15 mouse cellular contexts compared by ENCODE assay signal in genomic region chr1:156676596-156676995, GRCm38 (mm10). TPM values are rescaled to one million over a fixed set of nuclear protein-coding genes. Genes with fewer than 3 reads are reported as not detected.
DNase-seq lines count a peak whose midpoint lies in the region; ATAC-seq and TF ChIP-seq lines count a peak whose summit lies in the region.
"Had no signal": no experiment of that assay in that cellular context is flagged by ENCODE, and none has a peak within 500 bp of the region (broad histone marks: within the 10 kb centered on the region; RNA-seq: fewer than 3 reads in every experiment).

No protein-coding gene starts in this region.

- H3K4me1 ChIP-seq in cerebellum, adult 2 months (ENCODE audit: control insufficient read depth, insufficient read depth, low read length) = no peaks in the 10 kb centered on the region
- peaks cover 4 to 7% of the 10 kb centered on the region in 2 experiments; a peak in 2 of 4 replicates for H3K4me1 ChIP-seq in heart, embryonic 14.5 days (ENCODE audit: control insufficient read depth in 2 of 2, insufficient read depth in 2 of 2, low read length in 2 of 2)
- peaks cover 3% of the 10 kb centered on the region; the same call in 1 of the 2 replicates for H3K4me1 ChIP-seq in heart, embryonic 11.5 days (ENCODE audit: control insufficient read depth, insufficient read depth, low read length)

- no peak overlapping the region for H3K4me3 ChIP-seq in cerebellum, adult 2 months (replicated peaks; ENCODE audit: insufficient read depth, low read depth, low read length)
- H3K4me3 ChIP-seq in heart, embryonic 14.5 days (ENCODE audit: control insufficient read depth in 1 of 2, insufficient read depth in 1 of 2, low read depth in 1 of 2, low read length in 2 of 2) = no peak overlapping the region
- no peak overlapping the region for H3K4me3 ChIP-seq in heart, embryonic 11.5 days (ENCODE audit: low read depth, low read length)
- H3K4me3 ChIP-seq: hindbrain, embryonic 12.5 days; midbrain, embryonic 15.5 days; neural tube, embryonic 12.5 days had no signal

- 39% methylated on average over 5 of the region's 5 CpGs for WGBS in cerebellum, adult 2 months
- WGBS in heart, embryonic 14.5 days = 71% methylated on average over 5 of the region's 5 CpGs
- 77% methylated on average over 5 of the region's 5 CpGs for WGBS in heart, embryonic 11.5 days (ENCODE audit: insufficient replicate concordance)

- TF ChIP-seq CTCF in cerebellum, adult 2 months (IDR thresholded peaks at IDR 0.05; ENCODE audit: borderline replicate concordance, insufficient read depth, low read depth, low read length) = no peak

- no peak for TF ChIP-seq POLR2A in cerebellum, adult 2 months (IDR thresholded peaks at IDR 0.05; ENCODE audit: borderline replicate concordance, insufficient read depth, low read length)

- no peak overlapping the region for H3K27ac ChIP-seq in cerebellum, adult 2 months (ENCODE audit: insufficient read depth, low read length)
- no peak overlapping the region for H3K27ac ChIP-seq in heart, embryonic 14.5 days (replicated peaks in 1 of 2; ENCODE audit: control insufficient read depth in 1 of 2, insufficient read depth in 1 of 2, low read depth in 2 of 2, low read length in 2 of 2)
- H3K27ac ChIP-seq in heart, embryonic 11.5 days (ENCODE audit: low read depth, low read length) = no peak overlapping the region
- H3K27ac ChIP-seq: hindbrain, embryonic 12.5 days; liver, embryonic 14.5 days; macrophage; midbrain, embryonic 15.5 days; neural tube, embryonic 12.5 days had no signal

- no peak for ATAC-seq in heart, embryonic 14.5 days (ENCODE audit: insufficient number of reproducible peaks, insufficient read depth, low FRiP score, low read depth)
- no peak for ATAC-seq in heart, embryonic 11.5 days (replicated peaks; ENCODE audit: insufficient number of reproducible peaks, low FRiP score, low TSS enrichment)
- ATAC-seq: midbrain, embryonic 15.5 days had no signal

- no peaks in the 10 kb centered on the region for H3K27me3 ChIP-seq in cerebellum, adult 2 months (ENCODE audit: control insufficient read depth, insufficient read depth, low read length)
- H3K27me3 ChIP-seq in heart, embryonic 14.5 days (ENCODE audit: control insufficient read depth, insufficient read depth, low read length) = no peaks in the 10 kb centered on the region
- H3K27me3 ChIP-seq in heart, embryonic 11.5 days (ENCODE audit: control insufficient read depth, insufficient read depth, low read length) = no peaks in the 10 kb centered on the region
- H3K27me3 ChIP-seq: midbrain, embryonic 15.5 days had no signal

- peaks cover 22% of the 10 kb centered on the region for H3K36me3 ChIP-seq in heart, embryonic 14.5 days (ENCODE audit: control insufficient read depth, insufficient read depth, low read length)
- H3K36me3 ChIP-seq in heart, embryonic 11.5 days (ENCODE audit: control insufficient read depth, insufficient read depth, low read length) = peaks cover 4% of the 10 kb centered on the region

- DNase-seq in cerebellum, adult 2 months = peak; percentile 44 to 58
- no peak for DNase-seq in cerebellum, postnatal 4 days (ENCODE audit: low spot score in 2 of 2)
- DNase-seq in right cerebral cortex, postnatal 4 days = peak; percentile 38
- no peak for DNase-seq in right cerebral cortex, adult 18-20 months
- no peak for DNase-seq in adrenal gland, postnatal 36 days
- DNase-seq: gastrocnemius, postnatal 25 days; right cerebral cortex, postnatal 25 days had no signal

- no peaks in the 10 kb centered on the region for H3K9me3 ChIP-seq in heart, embryonic 14.5 days (ENCODE audit: control insufficient read depth, low read length)
- H3K9me3 ChIP-seq in heart, embryonic 11.5 days (replicated peaks; ENCODE audit: control insufficient read depth, low read length) = no peaks in the 10 kb centered on the region
- H3K9me3 ChIP-seq: G1E; hindbrain, embryonic 12.5 days; midbrain, embryonic 15.5 days; neural tube, embryonic 12.5 days had no signal

- no peak overlapping the region for H3K9ac ChIP-seq in heart, embryonic 14.5 days (ENCODE audit: low read length)
- no peak overlapping the region for H3K9ac ChIP-seq in heart, embryonic 11.5 days (ENCODE audit: low read depth, low read length)
- H3K9ac ChIP-seq: hindbrain, embryonic 12.5 days; liver, embryonic 14.5 days; midbrain, embryonic 15.5 days; neural tube, embryonic 12.5 days had no signal

- 0 out of 2 replicates have a peak overlapping the region, but pooled peaks have one; percentile 17 for H3K4me2 ChIP-seq in heart, embryonic 14.5 days (ENCODE audit: low read length)
- H3K4me2 ChIP-seq in heart, embryonic 11.5 days = no peak overlapping the region
- H3K4me2 ChIP-seq: hindbrain, embryonic 12.5 days; midbrain, embryonic 15.5 days; neural tube, embryonic 12.5 days had no signal

RNA-seq across cellular contexts. Expression of gene Tor3a, which starts 2.4 kb away (rescaled TPM):
- 6.1 and 6.5 TPM in 2 replicates for polyA plus RNA-seq in cerebellum, adult 2 months (2012; rRNA removed)
- polyA plus RNA-seq in heart, embryonic 14.5 days (2014; fragmentation: Nextera tagmentation; extraction: Ambion mirVana) = 6.8 and 8.4 TPM in 2 replicates
- polyA plus RNA-seq in heart, embryonic 11.5 days (2014; fragmentation: Nextera tagmentation; extraction: Ambion mirVana) = 4.5 and 5.5 TPM in 2 replicates
- 10 to 100 TPM; 17.9 to 20.5 TPM for total RNA-seq in adrenal gland, postnatal 36 days (2021)

RNA-seq across cellular contexts. Expression of gene Fam20b, which starts 42.3 kb away (rescaled TPM):
- 47.0 and 48.8 TPM in 2 replicates for polyA plus RNA-seq in cerebellum, adult 2 months (2012; rRNA removed)
- 28.1 TPM in 2 replicates for polyA plus RNA-seq in heart, embryonic 14.5 days (2014; fragmentation: Nextera tagmentation; extraction: Ambion mirVana)
- 22.4 and 27.5 TPM in 2 replicates for polyA plus RNA-seq in heart, embryonic 11.5 days (2014; fragmentation: Nextera tagmentation; extraction: Ambion mirVana)
- total RNA-seq in adrenal gland, postnatal 36 days (2021) = 10 to 100 TPM; 47.9 to 58.3 TPM

Comparison
In these comparisons a context has a peak if more than half of its experiments do, and no peak if none do; other contexts are left out.
1. DNase-seq: peak in cerebellum, adult 2 months (2 of 2) and right cerebral cortex, postnatal 4 days (single experiment); none in cerebellum, postnatal 4 days (0 of 2), right cerebral cortex, adult 18-20 months (single experiment) and adrenal gland, postnatal 36 days (0 of 2).